Mouse (Mus musculus) heart, postnatal 0 days (tissue): ENCODE data around the gene Aco1. TPM values are rescaled to one million over a fixed set of nuclear protein-coding genes. Genes with fewer than 3 reads are reported as not detected.

ENCODE experiments used
- ATAC-seq: fragments of 200-750 bp; cut with Nextera tagmentation; 2 replicates; pipeline ENCODE4 v1.8.0; 2017; ENCODE audit warnings: low read depth, moderate number of reproducible peaks, moderate library complexity; ENCODE audit not compliant: insufficient read depth
- DNase-seq: peaks from one replicate; pipeline ENCODE4 v3.0.0-alpha.2; 2016; ENCODE audit warnings: low spot score
- H3K27ac ChIP-seq: fragments of 300-500 bp; sonication (generic); 2 replicates; pipeline ENCODE4 v1.5.1; 2014; ENCODE audit warnings: low read depth, mild to moderate bottlenecking
- H3K27me3 ChIP-seq: fragments of 300-500 bp; sonication (generic); 2 replicates; pipeline ENCODE4 v1.6.1; 2014; ENCODE audit warnings: low read length, mixed read lengths; ENCODE audit not compliant: control insufficient read depth, insufficient read depth
- H3K36me3 ChIP-seq: fragments of 300-500 bp; sonication (generic); replicated peaks from 2 replicates; pipeline ENCODE4 v1.6.1; 2014; ENCODE audit warnings: low read length, mixed read lengths; ENCODE audit not compliant: control insufficient read depth, insufficient read depth
- H3K4me1 ChIP-seq: fragments of 300-500 bp; sonication (generic); 2 replicates; pipeline ENCODE4 v1.6.1; 2014; ENCODE audit warnings: antibody characterized with exemption; ENCODE audit not compliant: control insufficient read depth, insufficient read depth
- H3K4me2 ChIP-seq: fragments of 300-500 bp; sonication (generic); 2 replicates; pipeline ENCODE4 v1.6.1; 2014; ENCODE audit warnings: low read depth, mild to moderate bottlenecking, low read length, moderate library complexity
- H3K4me3 ChIP-seq: fragments of 300-500 bp; sonication (generic); 2 replicates; pipeline ENCODE4 v1.5.1; 2014; ENCODE audit warnings: low read depth, low read length
- H3K9ac ChIP-seq: fragments of 300-500 bp; sonication (generic); replicated peaks from 2 replicates; pipeline ENCODE4 v1.6.1; 2014; ENCODE audit warnings: low read depth, low read length, mixed read lengths
- H3K9me3 ChIP-seq: fragments of 300-500 bp; sonication (generic); replicated peaks from 2 replicates; pipeline ENCODE4 v1.6.1; 2016; ENCODE audit warnings: low read length; ENCODE audit not compliant: control insufficient read depth
- CTCF ChIP-seq: IDR thresholded peaks from 2 replicates; pipeline ENCODE4 v1.5.1; 2016; ENCODE audit warnings: antibody characterized with exemption, control low read depth, low read depth
- EP300 ChIP-seq: IDR thresholded peaks from 2 replicates; pipeline ENCODE4 v1.6.1; 2016; ENCODE audit warnings: antibody characterized with exemption, low read depth
- whole genome bisulfite sequencing: fragments of 180-500 bp; shearing (Covaris S2); extraction: QIAGEN DNeasy Blood & Tissue Kit; methylation state at CpG from one replicate; pipeline ENCODE4 v1.1.7; 2014; 5-methylcytosine and 5-hydroxymethylcytosine counted together
- polyA plus RNA-seq: library from polyadenylated mRNA; unstranded; fragments of >200 nt; fragmentation: Nextera tagmentation; extraction: Ambion mirVana; gene quantifications from 2 replicates; pipeline ENCODE4 v1.2.1, GENCODE M21; 2015
- total RNA-seq: library from RNA; depleted of rRNA; stranded (reverse); fragments of >200 nt; gene quantifications from 2 replicates; pipeline ENCODE4 v1.2.3, GENCODE M21; 2014; ENCODE audit warnings: low replicate concordance

The Aco1 gene
- total and polyA plus RNA-seq, 2 experiments from 2014 or later: 28.0 to 42.6 TPM

- Histone ChIP-seq H3K4me1 (no peaks in the 10 kb centered on the region; the same call in 1 of the 2 replicates), H3K9ac (no peak overlapping the region), H3K9me3 (no peaks in the 10 kb centered on the region), H3K27ac (no peak overlapping the region), H3K27me3 (no peaks in the 10 kb centered on the region), H3K4me3 (no peak overlapping the region), H3K4me2 (no peak overlapping the region), H3K36me3 (no peaks in the 10 kb centered on the region)
- ATAC-seq (no peak), DNase-seq (no peak)
- WGBS: 91% methylated on average over 4 of the region's 4 CpGs
- TF ChIP-seq EP300: no peak
- no peak for TF ChIP-seq CTCF
These were observed 10.6 kb downstream of the Aco1 start for GRCm38 (mm10) chr4:40153500-40153899.

- WGBS: 90% methylated on average over 4 of the region's 4 CpGs
These were observed 11.9 kb downstream of the Aco1 start for GRCm38 (mm10) chr4:40154751-40155150.

GRCm38 (mm10) chr4:40155467-40155999 is 12.7 kb downstream of the Aco1 start:
- WGBS: 84% methylated on average over 13 of the region's 13 CpGs

More at GRCm38 (mm10) chr4:40154751-40155150, 11.9 kb downstream of the Aco1 start:
- no peak for ATAC-seq
- Histone ChIP-seq H3K4me3 (no peak overlapping the region), H3K4me2 (no peak overlapping the region), H3K36me3 (no peaks in the 10 kb centered on the region), H3K27me3 (no peaks in the 10 kb centered on the region), H3K27ac (no peak overlapping the region), H3K4me1 (no peaks in the 10 kb centered on the region; the same call in 1 of the 2 replicates), H3K9ac (no peak overlapping the region), H3K9me3 (no peaks in the 10 kb centered on the region)
- DNase-seq: no peak
- TF ChIP-seq EP300 (no peak), CTCF (no peak)

GRCm38 (mm10) chr4:40156153-40156552 is 13.3 kb downstream of the Aco1 start:
- no peak for ATAC-seq
- TF ChIP-seq EP300: no peak
- TF ChIP-seq CTCF: no peak
- H3K4me3 ChIP-seq: no peak overlapping the region

More at GRCm38 (mm10) chr4:40155467-40155999, 12.7 kb downstream of the Aco1 start:
- H3K4me1 ChIP-seq: no peaks in the 10 kb centered on the region; the same call in 1 of the 2 replicates
- no peak overlapping the region for H3K4me3 ChIP-seq
- no peak overlapping the region for H3K9ac ChIP-seq
- no peak for ATAC-seq
- no peak overlapping the region for H3K27ac ChIP-seq
- H3K27me3 ChIP-seq: no peaks in the 10 kb centered on the region
- H3K9me3 ChIP-seq: no peaks in the 10 kb centered on the region
- no peaks in the 10 kb centered on the region for H3K36me3 ChIP-seq
- no peak for DNase-seq
- no peak for TF ChIP-seq CTCF
- no peak for TF ChIP-seq EP300
- H3K4me2 ChIP-seq: no peak overlapping the region

DNA sequence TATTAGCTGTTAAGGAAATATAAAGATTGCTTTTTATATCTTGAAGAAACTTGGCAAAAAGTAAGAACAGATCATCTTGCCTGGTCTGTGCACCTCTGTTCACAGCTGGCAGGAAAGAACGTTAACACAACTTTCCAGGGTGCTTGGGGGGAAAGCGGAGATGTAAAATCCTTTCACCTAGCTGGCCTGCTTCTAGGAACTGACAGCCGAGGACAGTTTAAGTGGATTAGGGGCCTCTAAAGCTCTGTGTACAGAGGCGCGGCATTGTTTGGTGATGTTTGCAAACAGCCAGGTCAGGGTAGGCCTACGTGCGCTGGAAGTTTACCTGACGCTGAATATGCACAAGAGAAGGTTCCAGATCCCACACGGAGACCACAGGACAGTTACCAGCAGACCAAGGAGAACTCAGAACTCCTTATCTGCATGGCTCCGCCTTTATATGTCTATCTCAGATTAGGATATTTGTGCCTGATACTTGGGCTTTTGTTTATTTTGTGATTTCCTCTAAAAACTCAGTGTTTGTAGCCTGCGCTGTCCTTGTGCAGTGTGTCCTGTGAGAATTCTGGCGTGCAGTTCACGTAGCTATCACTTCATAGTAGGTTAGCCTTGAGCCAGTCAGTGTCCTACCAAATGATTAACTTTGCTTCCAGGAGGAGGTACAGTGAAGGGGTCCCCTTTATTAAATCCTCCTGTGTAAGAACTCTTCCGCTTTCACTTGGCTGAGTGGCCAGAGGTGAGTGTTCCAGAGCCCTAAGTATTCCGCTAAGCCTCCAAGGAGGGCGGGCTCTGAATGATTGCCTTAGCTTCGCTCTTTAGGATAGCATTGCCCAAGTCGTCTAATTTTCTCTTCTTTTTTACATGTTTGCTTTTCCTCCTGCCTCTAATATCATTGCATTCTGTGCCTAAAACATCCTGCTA is 14.0 kb downstream of the Aco1 start:
- WGBS: 77% methylated on average over 18 of the region's 18 CpGs
- Histone ChIP-seq H3K4me1 (no peaks in the 10 kb centered on the region; the same call in 1 of the 2 replicates), H3K36me3 (no peaks in the 10 kb centered on the region), H3K4me2 (no peak overlapping the region), H3K27ac (no peak overlapping the region), H3K27me3 (no peaks in the 10 kb centered on the region), H3K4me3 (no peak overlapping the region), H3K9ac (no peak overlapping the region), H3K9me3 (no peaks in the 10 kb centered on the region)
- DNase-seq (no peak), ATAC-seq (no peak)
- no peak for TF ChIP-seq EP300
- TF ChIP-seq CTCF: no peak

More at GRCm38 (mm10) chr4:40156153-40156552, 13.3 kb downstream of the Aco1 start:
- no peaks in the 10 kb centered on the region for H3K9me3 ChIP-seq
- no peak for DNase-seq
- no peak overlapping the region for H3K27ac ChIP-seq
- 52% methylated on average over 2 of the region's 2 CpGs for WGBS
- H3K9ac ChIP-seq: no peak overlapping the region
- no peaks in the 10 kb centered on the region for H3K36me3 ChIP-seq
- H3K27me3 ChIP-seq: no peaks in the 10 kb centered on the region
- no peak overlapping the region for H3K4me2 ChIP-seq
- no peaks in the 10 kb centered on the region; the same call in 1 of the 2 replicates for H3K4me1 ChIP-seq
